Mouse (Mus musculus): Measurements from ENCODE around the gene Mrpl12. TPM values are rescaled to one million over a fixed set of nuclear protein-coding genes. Genes with fewer than 3 reads are reported as not detected.

The Mrpl12 gene
- polyA plus RNA-seq, 1 experiment from 2014 or later, result 133 TPM

GRCm38 (mm10) chr11:120528903-120529302, 44.5 kb downstream of the Mrpl12 start:
- Histone ChIP-seq H3K36me3 (ENCODE audit: control insufficient read depth, insufficient read depth, low read length) (no peaks in the 10 kb centered on the region), H3K9ac (ENCODE audit: low read length) (no peak overlapping the region), H3K4me2 (replicated peaks; ENCODE audit: low read depth) (no peak overlapping the region), H3K27me3 (ENCODE audit: control insufficient read depth, insufficient read depth, low read length) (no peaks in the 10 kb centered on the region; the same call in 1 of the 2 replicates), H3K27ac (replicated peaks) (no peak overlapping the region), H3K9me3 (ENCODE audit: control insufficient read depth, low read length) (no peaks in the 10 kb centered on the region), H3K4me3 (ENCODE audit: low read depth, low read length) (no peak overlapping the region), H3K4me1 (replicated peaks; ENCODE audit: control insufficient read depth, insufficient read depth) (peaks cover 8% of the 10 kb centered on the region; the same call in 1 of the 2 replicates)
- ATAC-seq (ENCODE audit: low FRiP score, low TSS enrichment) (peak; percentile 20; the same call in 1 of the 2 replicates), DNase-seq (ENCODE audit: low spot score) (no peak)
- WGBS, result 57% methylated on average over 4 of the region's 4 CpGs
- no peak for TF ChIP-seq EP300 (optimal IDR thresholded peaks at IDR 0.05)
- no peak for TF ChIP-seq CTCF (IDR thresholded peaks at IDR 0.05; ENCODE audit: low read depth)

DNA sequence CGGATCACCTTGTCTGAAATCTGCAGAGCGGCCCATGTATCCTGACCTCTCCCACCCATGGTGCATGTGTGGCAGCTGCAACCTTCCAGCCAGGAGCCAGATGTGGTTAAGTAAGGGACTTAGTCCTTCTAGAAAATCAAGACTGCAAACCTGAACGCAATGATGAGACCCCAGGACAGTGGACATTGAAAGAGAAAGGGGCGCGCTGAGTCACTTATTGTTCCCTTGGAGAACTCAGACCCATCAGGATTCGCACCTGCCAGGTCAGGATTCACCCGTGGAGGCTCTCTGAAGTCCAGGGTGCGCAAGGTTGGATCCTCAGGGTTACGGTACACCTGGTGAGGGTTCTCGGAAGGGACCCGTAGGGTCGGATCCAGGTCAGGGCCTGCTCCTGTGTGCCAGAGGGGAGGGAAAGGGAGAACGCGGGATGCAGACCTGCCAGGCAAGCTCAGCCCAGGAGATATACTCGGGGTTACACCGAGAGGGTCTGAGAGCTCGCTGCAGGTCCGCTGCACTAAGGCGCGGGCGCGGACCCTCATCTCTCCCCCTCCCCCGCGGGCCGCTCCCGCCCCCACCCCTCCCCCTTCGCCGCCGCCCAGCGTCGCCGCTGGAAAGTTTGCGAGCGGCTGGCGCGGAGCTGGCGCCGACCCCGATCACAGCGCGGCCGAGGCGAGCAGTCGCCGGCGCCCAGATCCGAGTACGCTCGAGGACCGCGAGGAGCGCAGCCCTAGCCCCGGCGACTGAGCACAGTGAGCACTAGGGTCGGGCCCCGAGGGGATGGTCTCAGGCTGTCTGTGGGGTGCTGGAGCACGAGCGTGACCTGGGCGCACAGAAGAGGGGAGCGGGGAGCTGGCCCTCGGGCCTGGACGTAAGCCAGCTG, 45.9 kb downstream of the Mrpl12 start, which contains the start of gene Gcgr:
Gcgr (plus strand) TSS at position 615 of the 880 bp plus-strand sequence.
- H3K9me3 ChIP-seq (ENCODE audit: control insufficient read depth, low read length), result no peaks in the 10 kb centered on the region
- no peak within 1 kb of the TSS for H3K27ac ChIP-seq (replicated peaks)
- WGBS, result 12% methylated on average over 56 of the region's 62 CpGs
- no peaks in the 10 kb centered on the region; the same call in 1 of the 2 replicates for H3K27me3 ChIP-seq (ENCODE audit: control insufficient read depth, insufficient read depth, low read length)
- ATAC-seq (ENCODE audit: low FRiP score, low TSS enrichment) (peak; percentile 10; the same call in 1 of the 2 replicates), DNase-seq (ENCODE audit: low spot score) (no peak)
- peak within 1 kb of the TSS; percentile 71 for H3K4me2 ChIP-seq (replicated peaks; ENCODE audit: low read depth)
- no peak for TF ChIP-seq EP300 (optimal IDR thresholded peaks at IDR 0.05)
- TF ChIP-seq CTCF (IDR thresholded peaks at IDR 0.05; ENCODE audit: low read depth), result no peak
- no peaks in the 10 kb centered on the region for H3K36me3 ChIP-seq (ENCODE audit: control insufficient read depth, insufficient read depth, low read length)
- H3K9ac ChIP-seq (ENCODE audit: low read length), result peak within 1 kb of the TSS; percentile 52
- peaks cover 8% of the 10 kb centered on the region; the same call in 1 of the 2 replicates for H3K4me1 ChIP-seq (replicated peaks; ENCODE audit: control insufficient read depth, insufficient read depth)
- H3K4me3 ChIP-seq (ENCODE audit: low read depth, low read length), result peak within 1 kb of the TSS; percentile 43

- H3K27me3 ChIP-seq (ENCODE audit: control insufficient read depth, insufficient read depth, low read length), result no peaks in the 10 kb centered on the region; the same call in 1 of the 2 replicates
- H3K27ac ChIP-seq (replicated peaks), result no peak overlapping the region
- no peak overlapping the region for H3K4me3 ChIP-seq (ENCODE audit: low read depth, low read length)
- no peaks in the 10 kb centered on the region for H3K36me3 ChIP-seq (ENCODE audit: control insufficient read depth, insufficient read depth, low read length)
- DNase-seq (ENCODE audit: low spot score) (no peak), ATAC-seq (ENCODE audit: low FRiP score, low TSS enrichment) (no peak)
- H3K4me2 ChIP-seq (replicated peaks; ENCODE audit: low read depth), result no peak overlapping the region
- no peak overlapping the region for H3K9ac ChIP-seq (ENCODE audit: low read length)
- no peak for TF ChIP-seq EP300 (optimal IDR thresholded peaks at IDR 0.05)
- TF ChIP-seq CTCF (IDR thresholded peaks at IDR 0.05; ENCODE audit: low read depth), result no peak
- WGBS, result 22% methylated on average over 9 of the region's 9 CpGs
- peaks cover 8% of the 10 kb centered on the region; the same call in 1 of the 2 replicates for H3K4me1 ChIP-seq (replicated peaks; ENCODE audit: control insufficient read depth, insufficient read depth)
- no peaks in the 10 kb centered on the region for H3K9me3 ChIP-seq (ENCODE audit: control insufficient read depth, low read length)
Measured at GRCm38 (mm10) chr11:120531646-120532045, 47.2 kb downstream of the Mrpl12 start.

GRCm38 (mm10) chr11:120534093-120534492, 49.7 kb downstream of the Mrpl12 start:
- no peaks in the 10 kb centered on the region; the same call in 1 of the 2 replicates for H3K27me3 ChIP-seq (ENCODE audit: control insufficient read depth, insufficient read depth, low read length)
- TF ChIP-seq CTCF (IDR thresholded peaks at IDR 0.05; ENCODE audit: low read depth) (no peak), EP300 (optimal IDR thresholded peaks at IDR 0.05) (no peak)
- no peak for ATAC-seq (ENCODE audit: low FRiP score, low TSS enrichment)

DNA sequence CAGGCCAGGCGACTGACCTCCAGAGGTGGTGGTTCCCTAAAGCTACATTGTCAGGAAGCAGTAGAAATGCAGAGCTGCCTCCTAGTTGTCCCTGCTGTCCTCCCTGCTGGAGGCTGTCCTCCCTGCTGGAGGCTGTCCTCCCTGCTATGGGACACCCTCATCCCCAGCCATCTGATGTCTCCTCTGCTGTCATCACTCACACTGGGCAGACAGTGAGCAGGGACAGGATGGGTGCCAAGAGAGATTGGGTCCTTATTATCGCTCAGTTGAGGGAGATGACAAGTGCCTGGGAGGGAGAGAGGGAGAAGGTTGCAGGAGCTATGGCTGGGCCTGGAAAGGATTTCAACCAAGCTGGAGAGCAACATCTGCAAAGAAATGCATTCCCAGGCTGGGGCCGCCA, 50.7 kb downstream of the Mrpl12 start:
- Histone ChIP-seq H3K27me3 (ENCODE audit: control insufficient read depth, insufficient read depth, low read length) (no peaks in the 10 kb centered on the region; the same call in 1 of the 2 replicates), H3K9ac (ENCODE audit: low read length) (no peak overlapping the region), H3K4me3 (ENCODE audit: low read depth, low read length) (no peak overlapping the region), H3K4me2 (replicated peaks; ENCODE audit: low read depth) (no peak overlapping the region), H3K9me3 (ENCODE audit: control insufficient read depth, low read length) (no peaks in the 10 kb centered on the region), H3K36me3 (ENCODE audit: control insufficient read depth, insufficient read depth, low read length) (no peaks in the 10 kb centered on the region), H3K27ac (replicated peaks) (no peak overlapping the region), H3K4me1 (replicated peaks; ENCODE audit: control insufficient read depth, insufficient read depth) (peaks cover 22% of the 10 kb centered on the region)
- no peak for ATAC-seq (ENCODE audit: low FRiP score, low TSS enrichment)
- DNase-seq (ENCODE audit: low spot score), result no peak
- WGBS, result 78% methylated on average over 3 of the region's 3 CpGs
- TF ChIP-seq CTCF (IDR thresholded peaks at IDR 0.05; ENCODE audit: low read depth) (no peak), EP300 (optimal IDR thresholded peaks at IDR 0.05) (no peak)

More at GRCm38 (mm10) chr11:120534093-120534492, 49.7 kb downstream of the Mrpl12 start:
- Histone ChIP-seq H3K4me3 (ENCODE audit: low read depth, low read length) (no peak overlapping the region), H3K4me2 (replicated peaks; ENCODE audit: low read depth) (no peak overlapping the region), H3K36me3 (ENCODE audit: control insufficient read depth, insufficient read depth, low read length) (no peaks in the 10 kb centered on the region), H3K27ac (replicated peaks) (no peak overlapping the region), H3K9me3 (ENCODE audit: control insufficient read depth, low read length) (no peaks in the 10 kb centered on the region), H3K4me1 (replicated peaks; ENCODE audit: control insufficient read depth, insufficient read depth) (peaks cover 14% of the 10 kb centered on the region; the same call in 1 of the 2 replicates), H3K9ac (ENCODE audit: low read length) (no peak overlapping the region)
- WGBS, result 78% methylated on average over 8 of the region's 8 CpGs
- DNase-seq (ENCODE audit: low spot score), result no peak

GRCm38 (mm10) chr11:120535804-120536203, 51.4 kb downstream of the Mrpl12 start:
- Histone ChIP-seq H3K9ac (ENCODE audit: low read length) (no peak overlapping the region), H3K4me3 (ENCODE audit: low read depth, low read length) (no peak overlapping the region), H3K27me3 (ENCODE audit: control insufficient read depth, insufficient read depth, low read length) (no peaks in the 10 kb centered on the region; the same call in 1 of the 2 replicates), H3K9me3 (ENCODE audit: control insufficient read depth, low read length) (no peaks in the 10 kb centered on the region), H3K36me3 (ENCODE audit: control insufficient read depth, insufficient read depth, low read length) (no peaks in the 10 kb centered on the region), H3K4me1 (replicated peaks; ENCODE audit: control insufficient read depth, insufficient read depth) (peaks cover 18% of the 10 kb centered on the region), H3K27ac (replicated peaks) (no peak overlapping the region), H3K4me2 (replicated peaks; ENCODE audit: low read depth) (no peak overlapping the region)
- ATAC-seq (ENCODE audit: low FRiP score, low TSS enrichment) (no peak), DNase-seq (ENCODE audit: low spot score) (no peak)
- 67% methylated on average over 3 of the region's 3 CpGs for WGBS
- TF ChIP-seq CTCF (IDR thresholded peaks at IDR 0.05; ENCODE audit: low read depth), result no peak
- TF ChIP-seq EP300 (optimal IDR thresholded peaks at IDR 0.05), result no peak
